Mouse (Mus musculus) stomach, embryonic 16.5 days (tissue): ENCODE measurements around the gene Ly6g5c. TPM values are rescaled to one million over a fixed set of nuclear protein-coding genes. Genes with fewer than 3 reads are reported as not detected.

Experiments used
- ATAC-seq: fragments of 200-750 bp; cut with Nextera tagmentation; 2 replicates; pipeline ENCODE4 v1.8.0; 2017; ENCODE audit warnings: moderate number of reproducible peaks, moderate TSS enrichment; ENCODE audit not compliant: insufficient read depth, low FRiP score
- H3K27ac ChIP-seq: fragments of 300-500 bp; sonication (generic); 2 replicates; pipeline ENCODE4 v1.5.1; 2014; ENCODE audit warnings: low read length
- H3K27me3 ChIP-seq: fragments of 300-500 bp; sonication (generic); 2 replicates; pipeline ENCODE4 v1.6.1; 2014; ENCODE audit warnings: low read length, control low read depth, mixed read lengths; ENCODE audit not compliant: control insufficient read depth, insufficient read depth
- H3K36me3 ChIP-seq: fragments of 300-500 bp; sonication (generic); 2 replicates; pipeline ENCODE4 v1.6.1; 2014; ENCODE audit warnings: low read length; ENCODE audit not compliant: control insufficient read depth, insufficient read depth
- H3K4me1 ChIP-seq: fragments of 300-500 bp; sonication (generic); 2 replicates; pipeline ENCODE4 v1.6.1; 2014; ENCODE audit warnings: low read length, control low read depth, mixed read lengths; ENCODE audit not compliant: control insufficient read depth, insufficient read depth
- H3K4me2 ChIP-seq: fragments of 300-500 bp; sonication (generic); 2 replicates; pipeline ENCODE4 v1.6.1; 2014; ENCODE audit warnings: low read depth, low read length, mixed read lengths
- H3K4me3 ChIP-seq: fragments of 300-500 bp; sonication (generic); replicated peaks from 2 replicates; pipeline ENCODE4 v1.5.1; 2014; ENCODE audit warnings: mild to moderate bottlenecking, low read length
- H3K9ac ChIP-seq: fragments of 300-500 bp; sonication (generic); 2 replicates; pipeline ENCODE4 v1.6.1; 2014; ENCODE audit warnings: low read length
- H3K9me3 ChIP-seq: fragments of 300-500 bp; sonication (generic); replicated peaks from 2 replicates; pipeline ENCODE4 v1.6.1; 2016; ENCODE audit warnings: low read length, control low read depth; ENCODE audit not compliant: control insufficient read depth
- WGBS: fragments of 180-500 bp; shearing (Covaris S2); extraction: QIAGEN DNeasy Blood & Tissue Kit; methylation state at CpG from one replicate; pipeline ENCODE4 v1.1.7; 2014; 5-methylcytosine and 5-hydroxymethylcytosine counted together
- polyA plus RNA-seq: library from polyadenylated mRNA; unstranded; fragments of >200 nt; fragmentation: Nextera tagmentation; extraction: Ambion mirVana; gene quantifications from 2 replicates; pipeline ENCODE4 v1.2.1, GENCODE M21; 2015

Gene Ly6g5c
- polyA plus RNA-seq = not detected in 2 replicates

- no peaks in the 10 kb centered on the region for H3K4me1 ChIP-seq
- no peaks in the 10 kb centered on the region for H3K36me3 ChIP-seq
- H3K4me2 ChIP-seq = no peak within 1 kb of the TSS
- H3K27me3 ChIP-seq = no peaks in the 10 kb centered on the region
- WGBS = 84% methylated on average over 6 of the region's 6 CpGs
- ATAC-seq = no peak
- H3K4me3 ChIP-seq = no peak within 1 kb of the TSS
- H3K27ac ChIP-seq = no peak within 1 kb of the TSS
- no peaks in the 10 kb centered on the region for H3K9me3 ChIP-seq
- no peak within 1 kb of the TSS for H3K9ac ChIP-seq
Observed at GRCm38 (mm10) chr17:35108097-35108496, at the start of gene Ly6g5c. Gene Ly6g5c (plus strand): TSS chr17:35108279.

DNA sequence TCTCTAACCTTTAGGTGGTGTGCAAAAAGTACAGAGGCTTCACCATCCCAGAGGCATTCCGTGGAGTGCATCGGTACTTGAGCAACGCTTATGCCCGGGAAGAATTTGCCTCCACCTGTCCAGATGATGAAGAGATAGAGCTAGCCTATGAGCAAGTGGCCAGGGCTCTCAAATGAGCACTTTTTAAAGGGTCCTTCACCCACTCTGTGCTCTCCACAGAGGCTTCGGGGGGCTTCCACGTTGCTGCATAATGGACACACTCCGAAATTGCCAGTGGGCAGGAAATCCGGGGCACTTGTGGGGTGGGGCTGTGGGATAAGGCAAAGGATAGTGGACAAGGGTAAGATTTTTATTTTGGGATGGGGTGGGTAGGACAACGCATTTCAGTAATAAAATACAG, 49.8 kb upstream of the Ly6g5c start:
- no peak overlapping the region for H3K4me2 ChIP-seq
- peaks cover 22% of the 10 kb centered on the region for H3K4me1 ChIP-seq
- ATAC-seq = no peak
- H3K9ac ChIP-seq = no peak overlapping the region
- peaks cover 25% of the 10 kb centered on the region for H3K36me3 ChIP-seq
- WGBS = 47% methylated on average over 9 of the region's 9 CpGs
- H3K27me3 ChIP-seq = no peaks in the 10 kb centered on the region
- peak overlapping the region; percentile 73 for H3K4me3 ChIP-seq
- H3K27ac ChIP-seq = peak overlapping the region; percentile 93; the same call in 1 of the 2 replicates
- no peaks in the 10 kb centered on the region for H3K9me3 ChIP-seq

- Histone ChIP-seq H3K36me3 (peaks cover 18% of the 10 kb centered on the region), H3K27ac (peak within 1 kb of the TSS; percentile 93), H3K27me3 (no peaks in the 10 kb centered on the region), H3K4me1 (peaks cover 31% of the 10 kb centered on the region), H3K9me3 (no peaks in the 10 kb centered on the region), H3K4me3 (peak within 1 kb of the TSS; percentile 73), H3K9ac (peak within 1 kb of the TSS; percentile 83), H3K4me2 (peak within 1 kb of the TSS; percentile 91)
- under 1% methylated on average over 57 of the region's 57 CpGs for WGBS
- ATAC-seq = peak; percentile 93
Observed at GRCm38 (mm10) chr17:35058911-35059892, 48.9 kb upstream of the Ly6g5c start, which contains the start of gene Ddah2. Gene Ddah2 (plus strand): TSS chr17:35059035.

DNA sequence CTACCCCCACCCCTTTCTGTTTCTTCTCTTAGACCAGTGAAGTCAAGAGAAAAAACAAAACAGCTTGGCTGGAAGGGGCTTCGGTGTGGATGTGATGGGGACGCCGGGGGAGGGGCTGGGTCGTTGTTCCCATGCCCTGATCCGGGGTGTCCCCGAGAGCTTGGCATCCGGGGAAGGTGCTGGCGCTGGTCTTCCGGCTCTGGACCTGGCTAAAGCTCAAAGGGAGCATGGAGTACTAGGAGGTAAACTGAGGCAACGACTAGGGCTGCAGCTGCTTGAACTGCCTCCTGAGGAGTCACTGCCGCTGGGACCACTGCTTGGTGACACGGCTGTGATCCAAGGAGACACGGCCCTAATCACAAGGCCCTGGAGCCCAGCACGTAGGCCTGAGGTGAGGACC, 48.0 kb upstream of the Ly6g5c start:
- Histone ChIP-seq H3K27ac (peak overlapping the region; percentile 93), H3K4me2 (peak overlapping the region; percentile 91), H3K36me3 (peaks cover 15% of the 10 kb centered on the region), H3K9me3 (no peaks in the 10 kb centered on the region), H3K4me3 (peak overlapping the region; percentile 73), H3K27me3 (no peaks in the 10 kb centered on the region), H3K4me1 (peaks cover 39% of the 10 kb centered on the region), H3K9ac (peak overlapping the region; percentile 83)
- WGBS = 23% methylated on average over 14 of the region's 14 CpGs
- no peak for ATAC-seq

- peak overlapping the region; percentile 83; the same call in 1 of the 2 replicates for H3K9ac ChIP-seq
- H3K27ac ChIP-seq = 0 out of 2 replicates have a peak overlapping the region, but pooled peaks have one; percentile 36
- peak overlapping the region; percentile 73 for H3K4me3 ChIP-seq
- H3K4me2 ChIP-seq = peak overlapping the region; percentile 91
- no peaks in the 10 kb centered on the region for H3K27me3 ChIP-seq
- peaks cover 45% of the 10 kb centered on the region for H3K4me1 ChIP-seq
- H3K36me3 ChIP-seq = peaks cover 15% of the 10 kb centered on the region
- ATAC-seq = no peak
- no peaks in the 10 kb centered on the region for H3K9me3 ChIP-seq
- 56% methylated on average over 22 of the region's 22 CpGs for WGBS
Observed at GRCm38 (mm10) chr17:35060737-35061297, 47.3 kb upstream of the Ly6g5c start.

DNA sequence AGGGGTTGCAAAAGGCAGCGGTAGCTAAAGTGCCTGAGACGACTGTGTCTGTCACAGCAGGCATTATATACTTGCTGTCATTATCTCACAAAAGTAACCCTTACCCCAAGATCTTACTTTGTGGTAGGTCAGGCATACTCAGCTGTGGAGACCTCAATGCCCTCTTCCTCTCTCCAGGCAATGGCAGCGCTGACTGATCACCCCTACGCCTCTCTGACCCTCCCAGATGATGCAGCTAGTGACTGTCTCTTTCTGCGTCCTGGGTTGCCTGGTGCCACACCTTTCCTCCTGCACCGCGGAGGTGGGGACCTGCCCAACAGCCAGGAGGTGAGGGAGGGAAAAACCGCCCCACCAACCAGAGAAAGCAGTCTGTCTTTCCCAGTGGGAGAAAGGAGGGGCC, 46.8 kb upstream of the Ly6g5c start:
- 75% methylated on average over 8 of the region's 8 CpGs for WGBS
- Histone ChIP-seq H3K4me3 (no peak overlapping the region), H3K27ac (0 out of 2 replicates have a peak overlapping the region, but pooled peaks have one; percentile 36), H3K36me3 (peaks cover 15% of the 10 kb centered on the region), H3K4me2 (no peak overlapping the region), H3K9me3 (no peaks in the 10 kb centered on the region), H3K27me3 (no peaks in the 10 kb centered on the region), H3K4me1 (peaks cover 45% of the 10 kb centered on the region), H3K9ac (peak overlapping the region; percentile 23; the same call in 1 of the 2 replicates)
- ATAC-seq = no peak

DNA sequence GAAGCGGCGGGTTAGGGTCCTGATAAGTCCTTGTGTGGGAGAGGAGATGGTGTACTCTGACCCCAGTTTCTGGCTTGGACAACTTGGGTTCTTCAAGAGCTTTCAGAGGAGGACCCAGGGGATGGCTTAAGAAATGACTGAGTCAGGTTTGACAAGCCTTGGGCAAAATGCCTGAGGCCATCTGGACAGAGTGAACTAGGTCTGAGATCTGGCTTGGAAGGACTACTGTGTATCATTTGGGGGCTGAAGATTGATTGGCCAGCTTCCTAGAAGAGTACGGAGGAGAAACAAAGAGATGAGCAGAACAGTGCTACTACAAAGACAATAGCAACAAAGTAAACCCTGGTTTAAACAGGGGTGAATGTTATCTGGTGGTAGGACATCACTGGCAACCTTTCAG, 44.6 kb upstream of the Ly6g5c start:
- 81% methylated on average over 3 of the region's 3 CpGs for WGBS
- H3K4me1 ChIP-seq = peaks cover 47% of the 10 kb centered on the region
- H3K36me3 ChIP-seq = peaks cover 8% of the 10 kb centered on the region
- no peak overlapping the region for H3K4me3 ChIP-seq
- ATAC-seq = no peak
- H3K9me3 ChIP-seq = no peaks in the 10 kb centered on the region
- H3K27ac ChIP-seq = peak overlapping the region; percentile 16; the same call in 1 of the 2 replicates
- H3K4me2 ChIP-seq = no peak overlapping the region
- no peak overlapping the region for H3K9ac ChIP-seq
- no peaks in the 10 kb centered on the region for H3K27me3 ChIP-seq

GRCm38 (mm10) chr17:35064378-35064877, 43.7 kb upstream of the Ly6g5c start:
- no peaks in the 10 kb centered on the region for H3K9me3 ChIP-seq
- H3K27me3 ChIP-seq = no peaks in the 10 kb centered on the region
- 33% methylated on average over 10 of the region's 10 CpGs for WGBS
- H3K36me3 ChIP-seq = peaks cover 8% of the 10 kb centered on the region
- peak overlapping the region; percentile 71 for H3K4me2 ChIP-seq
- peak overlapping the region; percentile 65 for H3K9ac ChIP-seq
- H3K4me3 ChIP-seq = peak overlapping the region; percentile 47
- peak overlapping the region; percentile 95 for H3K27ac ChIP-seq
- peaks cover 51% of the 10 kb centered on the region for H3K4me1 ChIP-seq
- peak; percentile 6; the same call in 1 of the 2 replicates for ATAC-seq
